Mouse (Mus musculus): ENCODE data around the gene 2010300C02Rik.

- TF ChIP-seq EP300 (IDR thresholded peaks at IDR 0.05) (no peak), CTCF (IDR thresholded peaks at IDR 0.05) (no peak)
Measured at GRCm38 (mm10) chr1:37667386-37667785, 52.5 kb downstream of the 2010300C02Rik start.
